Mouse (Mus musculus): ENCODE measurements around the gene Ubash3b.

Gene Ubash3b

DNA sequence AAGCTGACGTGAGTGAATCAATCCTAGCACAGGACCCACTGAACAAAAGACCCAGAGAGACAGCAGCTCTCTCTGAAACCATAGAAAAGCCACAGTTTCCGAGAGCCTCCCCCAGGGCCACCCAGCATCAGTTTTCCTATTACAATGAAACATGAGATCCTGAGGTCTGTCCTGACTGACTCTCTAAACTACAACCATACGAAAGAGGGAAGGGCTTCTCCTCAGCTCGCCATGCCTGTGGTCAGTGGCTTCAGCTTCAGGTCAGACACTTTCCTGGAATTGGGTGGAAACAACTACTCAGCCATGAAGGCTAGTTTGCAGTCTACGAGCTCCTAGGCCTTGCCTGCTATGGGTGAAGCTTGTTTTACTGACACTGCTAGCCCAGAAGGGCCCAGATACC, 62.4 kb downstream of the Ubash3b start:
- no peak for DNase-seq (ENCODE audit: extremely low read depth, insufficient read length, low spot score)

DNA sequence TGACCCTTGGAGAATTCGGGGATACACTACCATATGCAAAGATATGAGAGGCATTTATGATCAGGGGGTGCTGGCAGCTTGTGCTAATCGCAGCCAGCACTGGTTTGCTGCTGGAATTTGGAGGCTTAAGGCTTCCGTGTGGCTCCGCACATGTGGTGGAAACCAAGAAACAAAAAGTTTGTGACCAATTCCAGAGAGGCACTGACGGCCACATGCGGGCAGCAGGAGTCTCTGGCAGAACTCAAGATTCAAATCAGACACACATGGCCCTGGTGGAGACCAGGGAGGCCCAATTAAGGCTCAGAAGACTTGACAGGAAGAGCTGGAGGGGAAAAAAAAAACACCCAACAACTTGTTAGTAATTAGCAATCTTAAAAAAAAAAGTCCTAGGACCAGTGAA, 63.4 kb downstream of the Ubash3b start:
- no peak for DNase-seq (ENCODE audit: extremely low read depth, insufficient read length, low spot score)

- no peak for DNase-seq (ENCODE audit: extremely low read depth, insufficient read length, low spot score)
Measured at GRCm38 (mm10) chr9:41091993-41092392, 69.5 kb downstream of the Ubash3b start.

GRCm38 (mm10) chr9:41091187-41091586, 70.3 kb downstream of the Ubash3b start:
- no peak for DNase-seq (ENCODE audit: extremely low read depth, insufficient read length, low spot score)

DNA sequence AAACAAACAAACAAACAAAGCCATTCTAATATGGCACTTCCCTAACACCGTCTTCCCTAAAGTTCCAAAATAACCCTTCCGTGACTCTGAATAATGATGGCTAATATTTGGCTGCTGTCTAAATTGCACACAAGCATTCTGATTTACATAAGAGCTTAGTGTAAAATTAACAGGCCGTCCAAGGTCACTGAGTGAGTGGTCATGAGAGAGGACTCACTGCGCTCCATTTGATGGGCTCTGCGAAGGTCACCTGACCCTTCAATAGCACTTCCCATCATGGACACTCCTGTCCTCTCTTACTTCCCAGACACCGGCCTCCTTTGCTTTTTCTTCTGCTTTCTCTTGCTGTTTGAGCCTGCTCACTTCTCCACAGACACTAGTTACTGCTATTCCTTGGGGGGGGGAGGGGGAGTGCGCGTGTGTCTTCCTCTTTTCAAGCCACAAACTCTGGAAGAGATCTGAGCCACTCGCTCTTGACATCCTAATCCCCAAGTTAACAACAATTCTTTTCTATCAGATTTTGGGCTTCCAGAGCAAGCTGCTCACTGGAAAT, 73.6 kb downstream of the Ubash3b start:
- no peak for DNase-seq (ENCODE audit: extremely low read depth, insufficient read length, low spot score)

- DNase-seq (ENCODE audit: extremely low read depth, insufficient read length, low spot score), result no peak
Measured at GRCm38 (mm10) chr9:41084191-41084901, 77.2 kb downstream of the Ubash3b start.

DNA sequence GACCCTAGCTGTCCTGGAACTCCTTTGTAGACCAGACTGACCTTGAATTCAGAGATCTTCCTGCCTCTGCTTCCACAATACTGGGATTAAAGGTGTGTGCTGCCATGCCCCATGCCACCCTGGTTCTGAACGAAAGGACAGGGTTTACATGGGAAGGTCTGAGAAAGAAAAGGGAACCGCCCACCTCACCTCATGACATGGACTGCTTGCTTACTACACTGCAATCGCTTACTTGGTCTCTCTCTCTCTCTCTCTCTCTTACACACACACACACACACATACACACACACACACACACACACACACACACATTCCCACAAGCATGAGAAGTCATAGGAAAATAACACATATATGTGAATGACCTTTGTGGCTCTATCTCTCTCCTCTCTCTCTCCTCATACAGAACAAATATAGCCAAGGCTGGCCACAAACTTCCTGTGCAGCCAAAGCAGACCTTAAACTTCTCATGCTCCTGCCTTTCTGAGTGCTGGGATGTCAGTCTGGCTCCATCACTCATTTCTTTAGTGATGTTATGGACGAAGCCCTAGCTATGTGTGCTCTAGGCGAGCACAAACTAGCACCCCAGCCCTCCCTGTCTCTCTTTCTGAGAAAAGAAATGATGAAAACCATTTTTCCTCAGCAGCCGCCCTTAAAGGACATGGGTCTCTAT, 78.0 kb downstream of the Ubash3b start:
- no peak for DNase-seq (ENCODE audit: extremely low read depth, insufficient read length, low spot score)

DNA sequence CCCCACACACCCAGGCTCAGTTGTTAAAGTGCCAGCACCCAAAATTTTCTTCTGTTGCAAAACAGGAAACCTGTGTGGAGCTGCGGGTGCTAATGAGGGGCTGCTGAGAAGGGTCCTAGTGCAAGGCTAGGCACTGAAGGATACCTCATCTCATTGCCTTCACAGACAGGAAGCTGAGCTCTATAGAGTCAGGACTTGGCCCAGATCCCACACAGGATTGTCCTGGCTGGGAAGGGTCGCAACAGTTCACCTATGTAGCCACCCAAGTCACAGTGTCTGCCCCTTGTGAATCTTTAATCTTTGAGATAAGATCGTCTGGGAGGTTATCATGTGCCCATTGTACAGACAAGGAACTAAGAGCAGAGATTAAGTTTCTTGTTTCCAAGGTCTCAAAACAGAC, 78.6 kb downstream of the Ubash3b start:
- DNase-seq (ENCODE audit: extremely low read depth, insufficient read length, low spot score), result no peak

- DNase-seq (ENCODE audit: extremely low read depth, insufficient read length, low spot score), result peak; percentile 1
Measured at GRCm38 (mm10) chr9:41080877-41081276, 80.6 kb downstream of the Ubash3b start.

DNA sequence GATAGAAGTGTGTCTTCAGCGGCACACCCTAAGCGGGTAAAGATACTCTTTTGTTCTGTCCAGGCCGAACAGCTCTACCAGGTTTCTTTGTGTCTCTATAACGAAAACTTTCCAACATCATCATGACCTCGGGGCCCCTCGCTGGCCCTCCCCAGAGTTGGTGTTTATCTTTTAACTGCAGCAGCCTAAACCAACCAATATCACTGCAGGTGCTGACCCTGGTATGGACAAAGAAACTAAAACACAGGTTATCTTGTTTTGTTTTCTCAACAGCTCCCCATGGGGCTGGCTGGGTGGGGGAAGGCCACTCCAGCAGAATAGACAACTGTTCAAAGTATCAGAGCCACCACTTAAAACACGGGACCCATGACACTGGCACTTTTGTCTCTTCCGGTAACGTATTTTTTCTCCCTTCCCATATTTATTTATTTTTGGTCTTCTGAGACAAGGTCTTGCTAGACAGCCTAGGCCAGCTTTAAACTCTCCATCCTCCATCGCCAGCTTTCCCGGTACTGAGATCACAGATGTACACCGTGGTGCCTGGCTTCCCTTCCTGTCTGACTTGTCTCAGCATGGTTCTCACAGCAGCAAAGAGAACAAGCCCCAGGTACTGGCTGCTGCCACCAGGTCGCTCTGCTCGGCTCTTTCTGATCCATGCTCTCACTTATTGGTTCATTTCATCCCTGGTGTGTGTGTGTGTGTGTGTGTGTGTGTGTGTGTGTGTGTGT, 81.9 kb downstream of the Ubash3b start:
- no peak for DNase-seq (ENCODE audit: extremely low read depth, insufficient read length, low spot score)

DNA sequence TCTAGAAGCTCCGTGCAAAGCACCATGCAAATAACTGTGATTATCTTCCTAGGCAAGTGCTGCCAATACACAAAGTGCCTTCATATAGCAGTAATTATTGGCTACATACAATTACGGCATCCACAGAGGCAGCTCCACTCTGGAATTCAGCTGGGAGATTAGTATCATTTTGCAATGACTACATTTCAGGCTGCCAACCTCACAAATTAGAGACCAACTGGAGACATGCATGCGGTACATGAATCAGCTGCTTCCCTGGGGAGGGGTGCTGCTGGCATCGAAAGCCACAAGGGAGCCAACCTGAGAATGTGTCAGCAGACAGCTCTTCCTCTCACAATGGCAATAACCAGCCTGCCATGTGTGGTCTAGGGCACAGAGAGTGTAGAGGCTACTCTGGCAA, 83.3 kb downstream of the Ubash3b start:
- DNase-seq (ENCODE audit: extremely low read depth, insufficient read length, low spot score), result peak; percentile 13

- no peak for DNase-seq (ENCODE audit: extremely low read depth, insufficient read length, low spot score)
Measured at GRCm38 (mm10) chr9:41076150-41076549, 85.3 kb downstream of the Ubash3b start.

GRCm38 (mm10) chr9:41075528-41075927, 86.0 kb downstream of the Ubash3b start:
- DNase-seq (ENCODE audit: extremely low read depth, insufficient read length, low spot score), result no peak

DNA sequence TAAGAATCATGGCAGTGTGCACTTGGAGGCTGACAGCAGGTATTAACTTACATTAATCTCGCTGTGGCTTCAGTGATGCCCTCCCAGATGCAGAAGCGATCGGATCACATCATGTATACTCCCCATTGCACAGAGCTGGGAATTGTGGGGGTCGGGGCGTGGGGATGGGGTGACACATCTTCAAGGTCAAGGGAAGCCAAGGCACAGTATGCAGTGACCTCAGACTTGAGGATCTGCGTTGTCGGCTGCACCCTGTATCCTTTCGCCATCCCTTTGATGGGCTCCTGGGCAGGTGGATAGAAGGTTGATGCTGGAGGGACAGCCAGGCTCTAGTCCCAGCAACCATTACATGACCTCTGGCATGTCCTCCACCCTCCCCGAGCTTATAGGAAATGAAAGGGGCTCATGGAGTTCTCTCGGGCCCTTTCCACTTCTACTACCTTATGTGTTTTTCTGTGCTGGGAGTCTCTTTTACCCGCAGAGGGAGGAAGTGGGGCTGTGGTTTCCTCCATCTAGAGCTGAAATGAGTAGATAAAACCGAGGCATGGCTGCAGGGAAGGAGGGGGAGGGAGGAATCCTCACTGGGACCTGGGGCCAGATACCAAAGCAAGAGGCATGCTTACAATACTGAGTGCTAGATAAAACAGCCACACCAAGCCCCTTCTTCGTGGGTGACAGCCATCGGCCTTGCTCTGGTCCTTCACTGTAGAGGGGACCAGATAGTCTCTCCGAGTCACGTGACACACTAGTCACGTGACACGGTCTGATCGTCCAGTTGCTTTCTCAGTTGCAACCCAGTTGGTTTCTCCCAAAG, 88.1 kb downstream of the Ubash3b start:
- no peak for DNase-seq (ENCODE audit: extremely low read depth, insufficient read length, low spot score)

- DNase-seq (ENCODE audit: extremely low read depth, insufficient read length, low spot score), result no peak
Measured at GRCm38 (mm10) chr9:41072786-41073185, 88.7 kb downstream of the Ubash3b start.

GRCm38 (mm10) chr9:41071906-41072511, 89.5 kb downstream of the Ubash3b start:
- no peak for DNase-seq (ENCODE audit: extremely low read depth, insufficient read length, low spot score)

DNA sequence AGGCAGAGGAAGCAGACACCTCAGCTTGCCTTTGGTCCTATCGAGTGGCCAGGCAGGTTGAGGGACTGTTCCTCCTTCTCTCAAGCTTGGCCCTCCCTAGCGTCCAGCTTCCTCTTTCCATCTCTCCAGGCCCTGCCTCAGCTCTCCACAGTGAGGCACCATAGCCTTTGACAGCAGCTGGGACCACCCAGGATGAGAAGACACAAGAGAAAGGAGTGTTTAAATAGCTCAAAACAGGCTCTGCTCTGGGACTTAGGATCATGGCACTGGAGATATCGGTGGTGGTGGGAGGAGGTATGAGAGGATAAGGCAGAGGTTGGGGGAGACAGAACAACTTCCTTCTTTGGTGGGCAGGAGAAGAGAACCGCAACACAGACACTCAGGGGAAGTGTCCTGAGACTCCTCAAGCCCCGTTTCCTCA, 90.7 kb downstream of the Ubash3b start:
- DNase-seq (ENCODE audit: extremely low read depth, insufficient read length, low spot score), result no peak

GRCm38 (mm10) chr9:41069509-41069908, 92.0 kb downstream of the Ubash3b start:
- DNase-seq (ENCODE audit: extremely low read depth, insufficient read length, low spot score), result no peak

- no peak for DNase-seq (ENCODE audit: extremely low read depth, insufficient read length, low spot score)
Measured at GRCm38 (mm10) chr9:41061446-41061845, 100.1 kb downstream of the Ubash3b start.

DNA sequence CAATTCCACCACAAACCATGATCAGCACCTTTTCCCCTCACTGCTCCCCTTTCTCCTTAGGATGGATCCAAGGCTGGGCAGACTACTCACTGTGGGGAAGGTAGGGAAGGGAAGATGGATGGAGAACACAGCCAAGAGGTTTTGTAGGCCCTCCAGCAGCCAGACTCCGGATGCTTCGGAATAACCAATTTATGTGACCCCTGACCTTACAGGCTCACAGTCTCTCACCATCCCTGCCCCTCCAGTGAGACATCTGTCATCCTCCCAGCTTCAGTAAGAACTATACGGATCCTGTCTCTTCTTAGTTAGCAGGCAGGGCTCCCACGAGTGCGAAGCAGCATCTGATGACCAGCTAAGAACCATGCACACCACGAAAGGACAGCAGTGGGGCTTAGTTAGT, 100.9 kb downstream of the Ubash3b start:
- no peak for DNase-seq (ENCODE audit: extremely low read depth, insufficient read length, low spot score)

Data from 3134 (cell line).